11 mouse cellular contexts compared by ENCODE assay signal in genomic region chr12:85112550-85113251, GRCm38 (mm10). TPM values are rescaled to one million over a fixed set of nuclear protein-coding genes. Genes with fewer than 3 reads are reported as not detected.
DNase-seq lines count a peak whose midpoint lies in the region; ATAC-seq lines count a peak whose summit lies in the region.
"Had no signal": no experiment of that assay in that cellular context is flagged by ENCODE, and none has a peak within 500 bp of the region (broad histone marks: within the 10 kb centered on the region; RNA-seq: fewer than 3 reads in every experiment).

No protein-coding gene starts in this region.

- H3K27me3 ChIP-seq in heart, embryonic 14.5 days (ENCODE audit: control insufficient read depth, insufficient read depth, low read length) = no peaks in the 10 kb centered on the region
- H3K27me3 ChIP-seq in neural tube, embryonic 12.5 days (replicated peaks) = no peaks in the 10 kb centered on the region
- H3K27me3 ChIP-seq in kidney, embryonic 16.5 days (ENCODE audit: insufficient read depth, low read length) = no peaks in the 10 kb centered on the region
- H3K27me3 ChIP-seq in stomach, embryonic 15.5 days (replicated peaks) = no peaks in the 10 kb centered on the region

- intact Hi-C loops in heart, postnatal 14 days (cut with DNase I) = no loop called here

- peak overlapping the region; percentile 87 for H3K4me2 ChIP-seq in heart, embryonic 14.5 days (ENCODE audit: low read length)
- peak overlapping the region; percentile 87 for H3K4me2 ChIP-seq in neural tube, embryonic 12.5 days (replicated peaks)
- H3K4me2 ChIP-seq in kidney, embryonic 16.5 days (replicated peaks; ENCODE audit: low read depth, low read length) = peak overlapping the region; percentile 93
- H3K4me2 ChIP-seq in stomach, embryonic 15.5 days = peak overlapping the region; percentile 80; the same call in 1 of the 2 replicates

- WGBS in heart, embryonic 14.5 days = 74% methylated on average over 7 of the region's 7 CpGs
- 90% methylated on average over 7 of the region's 7 CpGs for WGBS in neural tube, embryonic 12.5 days
- WGBS in kidney, embryonic 16.5 days = 77% methylated on average over 7 of the region's 7 CpGs
- WGBS in stomach, embryonic 15.5 days = 79% methylated on average over 7 of the region's 7 CpGs

- peaks cover 33% of the 10 kb centered on the region for H3K36me3 ChIP-seq in heart, embryonic 14.5 days (ENCODE audit: control insufficient read depth, insufficient read depth, low read length)
- H3K36me3 ChIP-seq in neural tube, embryonic 12.5 days = peaks cover 13% of the 10 kb centered on the region
- peaks cover 8% of the 10 kb centered on the region; the same call in 1 of the 2 replicates for H3K36me3 ChIP-seq in kidney, embryonic 16.5 days (ENCODE audit: insufficient read depth, low read length)
- peaks cover 3% of the 10 kb centered on the region; the same call in 1 of the 2 replicates for H3K36me3 ChIP-seq in stomach, embryonic 15.5 days

- H3K4me3 ChIP-seq in heart, embryonic 14.5 days (ENCODE audit: control insufficient read depth in 1 of 2, insufficient read depth in 1 of 2, low read depth in 1 of 2, low read length in 2 of 2) = no peak overlapping the region
- no peak overlapping the region for H3K4me3 ChIP-seq in neural tube, embryonic 12.5 days
- no peak overlapping the region for H3K4me3 ChIP-seq in kidney, embryonic 16.5 days (ENCODE audit: low read length)
- H3K4me3 ChIP-seq in stomach, embryonic 15.5 days (replicated peaks) = no peak overlapping the region

- H3K9me3 ChIP-seq in heart, embryonic 14.5 days (ENCODE audit: control insufficient read depth, low read length) = no peaks in the 10 kb centered on the region
- H3K9me3 ChIP-seq in neural tube, embryonic 12.5 days = no peaks in the 10 kb centered on the region
- no peaks in the 10 kb centered on the region for H3K9me3 ChIP-seq in kidney, embryonic 16.5 days (ENCODE audit: low read length)
- H3K9me3 ChIP-seq in stomach, embryonic 15.5 days = no peaks in the 10 kb centered on the region

- H3K4me1 ChIP-seq in heart, embryonic 14.5 days (ENCODE audit: control insufficient read depth in 2 of 2, insufficient read depth in 2 of 2, low read length in 2 of 2) = peaks cover 10 to 33% of the 10 kb centered on the region in 2 experiments
- peaks cover 22% of the 10 kb centered on the region for H3K4me1 ChIP-seq in neural tube, embryonic 12.5 days
- H3K4me1 ChIP-seq in kidney, embryonic 16.5 days (ENCODE audit: insufficient read depth, low read length) = peaks cover 31% of the 10 kb centered on the region
- H3K4me1 ChIP-seq in stomach, embryonic 15.5 days = peaks cover 22% of the 10 kb centered on the region; the same call in 1 of the 2 replicates

- no peak overlapping the region; the same call in 1 of the 2 replicates for H3K9ac ChIP-seq in heart, embryonic 14.5 days (ENCODE audit: low read length)
- 0 out of 2 replicates have a peak overlapping the region, but pooled peaks have one; percentile 95 for H3K9ac ChIP-seq in neural tube, embryonic 12.5 days
- 0 out of 2 replicates have a peak overlapping the region, but pooled peaks have one; percentile 36 for H3K9ac ChIP-seq in kidney, embryonic 16.5 days (replicated peaks; ENCODE audit: low read length)
- H3K9ac ChIP-seq in stomach, embryonic 15.5 days = no peak overlapping the region

- ATAC-seq in heart, embryonic 14.5 days (ENCODE audit: insufficient number of reproducible peaks, insufficient read depth, low FRiP score, low read depth) = no peak
- no peak for ATAC-seq in neural tube, embryonic 12.5 days (ENCODE audit: low FRiP score, low read depth)
- ATAC-seq in kidney, embryonic 16.5 days (ENCODE audit: low FRiP score, low TSS enrichment) = no peak
- ATAC-seq in stomach, embryonic 15.5 days (ENCODE audit: insufficient read depth, low FRiP score, low read depth) = no peak
- ATAC-seq in frontal cortex, adult (ENCODE audit: low TSS enrichment) = no peak
- no peak for ATAC-seq in megakaryocyte-erythroid progenitor cell, adult 5-6 weeks (replicated peaks; ENCODE audit: low FRiP score, low TSS enrichment, poor library complexity, severe bottlenecking)
- ATAC-seq: midbrain, embryonic 16.5 days had no signal

- DNase-seq in heart, postnatal 14 days = no peak
- DNase-seq in neural tube, embryonic 10.5 days (ENCODE audit: extremely low spot score, low spot score) = no peak
- DNase-seq: adrenal gland, postnatal 10 days had no signal

- peak overlapping the region; percentile 49 to 56; a peak in 3 of 4 replicates for H3K27ac ChIP-seq in heart, embryonic 14.5 days (replicated peaks in 1 of 2; ENCODE audit: control insufficient read depth in 1 of 2, insufficient read depth in 1 of 2, low read depth in 2 of 2, low read length in 2 of 2)
- H3K27ac ChIP-seq in neural tube, embryonic 12.5 days = no peak overlapping the region
- peak overlapping the region; percentile 27; the same call in 1 of the 2 replicates for H3K27ac ChIP-seq in kidney, embryonic 16.5 days (ENCODE audit: low read length)
- peak overlapping the region; percentile 24; the same call in 1 of the 2 replicates for H3K27ac ChIP-seq in stomach, embryonic 15.5 days

RNA-seq across cellular contexts. Expression of gene Dlst, which starts 2.1 kb away (rescaled TPM):
- polyA plus RNA-seq in heart, embryonic 14.5 days (2014; fragmentation: Nextera tagmentation; extraction: Ambion mirVana) = 197 and 203 TPM in 2 replicates
- total RNA-seq in heart, postnatal 14 days (2021) = 100 to 1,000 TPM; 713 to 718 TPM
- polyA plus RNA-seq in neural tube, embryonic 12.5 days (2016; fragmentation: Nextera tagmentation; extraction: Ambion mirVana) = 114 and 116 TPM in 2 replicates
- 153 TPM in 2 replicates for polyA plus RNA-seq in kidney, embryonic 16.5 days (2015; fragmentation: Nextera tagmentation; extraction: Ambion mirVana)
- polyA plus RNA-seq in stomach, embryonic 15.5 days (2015; fragmentation: Nextera tagmentation; extraction: Ambion mirVana) = 102 and 106 TPM in 2 replicates
- total RNA-seq in megakaryocyte-erythroid progenitor cell, adult 5-6 weeks (2014; fragmentation: Nextera tagmentation) = 216 and 227 TPM in 2 replicates
- total RNA-seq in megakaryocyte-erythroid progenitor cell, adult 5-6 weeks (2017) = 230 and 281 TPM in 2 replicates

RNA-seq across cellular contexts. Expression of gene Prox2, which starts 2.1 kb away (rescaled TPM):
- polyA plus RNA-seq in heart, embryonic 14.5 days (2014; fragmentation: Nextera tagmentation; extraction: Ambion mirVana) = 1.9 and 2.9 TPM in 2 replicates
- total RNA-seq in heart, postnatal 14 days (2021) = 1 to 10 TPM; 1.1 to 2.7 TPM
- 4.2 and 5.6 TPM in 2 replicates for polyA plus RNA-seq in neural tube, embryonic 12.5 days (2016; fragmentation: Nextera tagmentation; extraction: Ambion mirVana)
- 3.7 and 4.9 TPM in 2 replicates for polyA plus RNA-seq in kidney, embryonic 16.5 days (2015; fragmentation: Nextera tagmentation; extraction: Ambion mirVana)
- polyA plus RNA-seq in stomach, embryonic 15.5 days (2015; fragmentation: Nextera tagmentation; extraction: Ambion mirVana) = 2.9 and 3.0 TPM in 2 replicates
- total RNA-seq in megakaryocyte-erythroid progenitor cell, adult 5-6 weeks (2014; fragmentation: Nextera tagmentation) = 2.5 and 11.8 TPM in 2 replicates
- 4.3 and 8.3 TPM in 2 replicates for total RNA-seq in megakaryocyte-erythroid progenitor cell, adult 5-6 weeks (2017)

RNA-seq across cellular contexts. Expression of gene Rps6kl1, which starts 38.4 kb away (rescaled TPM):
- 0.77 and 1.1 TPM in 2 replicates for polyA plus RNA-seq in heart, embryonic 14.5 days (2014; fragmentation: Nextera tagmentation; extraction: Ambion mirVana)
- 1 to 10 TPM; 4.3 to 4.8 TPM for total RNA-seq in heart, postnatal 14 days (2021)
- polyA plus RNA-seq in neural tube, embryonic 12.5 days (2016; fragmentation: Nextera tagmentation; extraction: Ambion mirVana) = 13.3 and 14.6 TPM in 2 replicates
- 0.86 and 1.1 TPM in 2 replicates for polyA plus RNA-seq in kidney, embryonic 16.5 days (2015; fragmentation: Nextera tagmentation; extraction: Ambion mirVana)
- 1.7 and 1.8 TPM in 2 replicates for polyA plus RNA-seq in stomach, embryonic 15.5 days (2015; fragmentation: Nextera tagmentation; extraction: Ambion mirVana)
- 0.35 TPM in 1 of 2 replicates, not detected in the other for total RNA-seq in megakaryocyte-erythroid progenitor cell, adult 5-6 weeks (2014; fragmentation: Nextera tagmentation)
- not detected in 2 replicates for total RNA-seq in megakaryocyte-erythroid progenitor cell, adult 5-6 weeks (2017)
- total RNA-seq: common myeloid progenitor, adult 5-6 weeks had no signal

Comparison
In these comparisons a context has a peak if more than half of its experiments do, and no peak if none do; other contexts are left out.
1. H3K9ac ChIP-seq: peak in neural tube, embryonic 12.5 days (single experiment) and kidney, embryonic 16.5 days (single experiment); none in heart, embryonic 14.5 days (single experiment) and stomach, embryonic 15.5 days (single experiment).
2. Peak in every context shown above with its lines, with median percentiles within 50 percentile points of each other: H3K4me2 ChIP-seq.